Mouse (Mus musculus) heart, adult 11 months (tissue): ENCODE data around the gene Rnf20.
A peak's percentile ranks its signal among the peaks of the same experiment; 100 is the strongest.

Experiments
- DNase-seq: peaks from one replicate; pipeline ENCODE4 v3.0.0; 2022

Gene Rnf20

DNA sequence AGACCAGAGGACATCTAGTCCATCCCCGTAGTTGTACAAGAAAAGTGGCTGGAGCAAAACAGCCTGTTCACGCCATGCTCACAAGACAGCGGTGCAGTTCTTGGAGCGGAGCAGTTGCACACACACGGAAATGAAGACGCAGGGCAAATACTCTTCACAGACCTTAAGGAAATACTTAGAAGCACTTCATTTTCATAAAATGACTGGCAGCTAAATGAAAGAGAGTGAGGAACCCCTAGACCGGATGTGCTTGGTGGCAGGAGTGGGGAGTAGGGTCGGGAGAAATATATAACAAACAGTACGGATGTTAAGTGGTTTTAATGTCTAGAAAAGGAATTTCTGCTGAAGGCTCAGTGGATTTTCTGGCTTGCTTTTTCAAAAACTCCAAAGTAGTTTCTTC is 29.9 kb downstream of the Rnf20 start:
- DNase-seq, result no peak

DNA sequence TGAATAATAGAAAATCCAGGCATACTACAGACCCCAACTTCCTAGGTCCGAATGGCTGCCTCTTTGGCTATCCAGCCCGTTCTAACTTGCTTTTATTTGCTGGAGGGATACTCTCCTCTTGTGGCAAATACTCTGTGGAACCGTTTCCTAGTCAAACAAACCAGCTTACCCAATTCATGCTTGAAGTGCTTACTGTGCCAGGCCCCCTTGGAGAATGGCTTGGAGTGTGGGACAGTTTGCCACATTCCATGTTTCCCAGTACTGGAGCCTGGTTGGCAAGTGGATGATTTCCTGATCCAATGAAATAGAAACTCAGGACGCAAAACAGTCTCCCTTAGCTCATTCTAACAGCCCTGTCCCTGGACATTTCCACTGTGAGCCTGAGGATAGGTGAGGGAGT is 30.4 kb downstream of the Rnf20 start:
- DNase-seq, result no peak

DNA sequence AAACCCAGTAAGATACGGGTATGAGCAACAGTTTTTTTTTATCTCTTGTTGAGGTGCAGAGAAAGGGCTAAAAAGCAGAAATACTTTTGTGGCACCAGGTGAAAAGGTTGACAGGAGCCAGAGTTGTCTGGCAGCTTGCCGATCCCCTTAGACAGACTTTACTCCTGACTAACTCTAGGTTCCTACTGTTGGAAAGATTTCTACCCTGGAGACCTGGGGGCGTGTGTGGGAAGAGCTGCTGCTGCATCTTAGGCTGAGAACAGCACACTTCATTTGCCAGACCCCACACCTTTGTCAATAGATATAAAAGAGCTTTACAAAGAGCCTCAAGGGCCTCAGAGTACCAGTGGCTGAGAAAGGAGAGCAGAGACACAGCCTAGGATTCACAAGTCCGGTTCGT is 33.0 kb downstream of the Rnf20 start:
- no peak for DNase-seq

DNA sequence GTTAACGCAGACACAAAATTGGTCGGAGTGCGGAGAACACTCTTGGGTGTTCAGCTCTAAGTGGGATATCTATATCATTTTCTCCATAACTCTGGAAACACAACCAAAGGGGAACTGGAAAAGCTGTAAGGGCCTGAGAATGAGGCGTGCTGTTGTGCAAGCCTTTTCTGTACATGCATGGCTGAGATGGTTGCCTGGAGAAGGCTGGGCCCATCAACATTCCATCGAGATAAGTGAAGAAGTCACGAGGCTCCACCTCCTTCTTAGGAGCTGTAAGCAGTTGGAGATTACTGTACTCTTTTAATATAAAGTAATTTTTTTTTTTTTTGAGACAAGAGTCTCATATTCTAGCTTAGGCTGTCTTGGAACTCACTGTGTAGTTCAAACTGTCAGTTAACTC is 44.3 kb downstream of the Rnf20 start:
- DNase-seq, result no peak

DNA sequence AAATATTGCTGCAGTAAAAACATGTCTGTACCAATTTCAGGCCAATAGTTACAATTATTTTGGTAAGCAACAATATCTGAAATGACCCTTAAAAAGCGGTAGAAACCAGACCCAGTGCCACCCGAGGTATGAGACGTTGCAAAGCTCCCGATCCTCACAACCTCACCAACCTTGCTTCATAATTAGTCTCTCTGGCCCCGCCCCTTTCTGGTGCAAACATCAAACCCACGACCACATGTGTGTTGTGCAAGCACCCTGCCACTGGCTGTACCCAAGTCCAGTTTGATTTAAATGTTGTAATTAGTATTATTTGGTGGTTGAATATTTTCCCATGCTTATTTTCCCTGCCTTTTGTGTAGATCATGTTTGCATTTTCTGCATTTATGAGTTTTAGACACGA is 45.0 kb downstream of the Rnf20 start:
- peak; percentile 49 for DNase-seq

DNA sequence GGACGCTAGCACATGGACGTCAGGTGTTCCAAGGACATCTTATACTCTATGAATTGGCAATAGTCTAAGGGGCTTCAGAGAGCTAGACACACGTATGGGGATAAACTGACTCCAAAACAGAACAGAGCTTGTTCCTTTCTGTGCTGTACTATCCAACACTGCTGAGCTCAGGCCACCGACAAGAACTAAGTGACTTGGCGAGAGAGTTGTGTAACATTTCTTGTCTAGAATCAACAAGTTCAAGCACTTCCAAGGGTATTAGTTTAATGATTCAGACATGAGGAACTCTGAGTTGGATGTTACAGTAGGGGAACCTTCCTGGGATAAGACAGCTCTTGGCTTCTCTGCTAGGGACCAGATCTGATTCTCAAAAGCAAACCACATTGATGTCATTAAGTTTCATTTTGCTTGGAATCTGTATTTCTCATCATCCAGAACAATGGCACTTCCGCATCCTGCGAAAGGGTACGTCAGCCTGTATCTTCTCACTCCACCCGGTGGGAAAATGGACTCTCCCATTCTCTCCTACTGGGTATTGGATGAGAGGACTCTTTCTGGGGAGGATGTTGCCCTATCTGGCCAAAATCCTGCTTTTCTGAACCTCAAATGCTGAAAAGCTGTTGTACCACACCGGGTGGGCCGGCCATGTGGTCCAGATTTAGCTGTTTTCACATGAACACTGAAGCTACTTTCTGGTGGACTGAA is 48.5 kb downstream of the Rnf20 start:
- DNase-seq, result peak; percentile 81

DNA sequence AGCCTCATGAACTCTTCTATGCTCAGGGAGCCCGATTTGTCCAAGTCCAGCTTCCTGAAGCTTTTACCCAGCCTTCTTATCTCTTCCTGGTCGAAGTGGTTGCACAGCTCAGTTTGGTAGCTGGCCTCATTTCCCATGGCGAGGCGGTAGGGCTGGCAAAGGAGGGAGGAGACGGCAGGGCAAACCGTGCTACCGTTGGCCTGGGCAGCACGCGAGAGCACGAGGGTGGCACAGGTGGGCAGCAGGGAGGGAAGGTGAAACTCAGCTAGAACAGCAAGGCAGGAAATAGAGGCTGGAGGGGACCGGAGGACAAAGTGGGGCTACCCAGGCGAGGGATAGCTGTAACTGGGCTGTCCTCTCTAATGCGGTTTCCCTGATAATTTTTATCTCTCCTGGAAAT is 50.0 kb downstream of the Rnf20 start, which contains the start of gene Ppp3r2:
Ppp3r2 (minus strand) TSS at position 213 of the 400 bp plus-strand sequence.
- DNase-seq, result peak; percentile 81

DNA sequence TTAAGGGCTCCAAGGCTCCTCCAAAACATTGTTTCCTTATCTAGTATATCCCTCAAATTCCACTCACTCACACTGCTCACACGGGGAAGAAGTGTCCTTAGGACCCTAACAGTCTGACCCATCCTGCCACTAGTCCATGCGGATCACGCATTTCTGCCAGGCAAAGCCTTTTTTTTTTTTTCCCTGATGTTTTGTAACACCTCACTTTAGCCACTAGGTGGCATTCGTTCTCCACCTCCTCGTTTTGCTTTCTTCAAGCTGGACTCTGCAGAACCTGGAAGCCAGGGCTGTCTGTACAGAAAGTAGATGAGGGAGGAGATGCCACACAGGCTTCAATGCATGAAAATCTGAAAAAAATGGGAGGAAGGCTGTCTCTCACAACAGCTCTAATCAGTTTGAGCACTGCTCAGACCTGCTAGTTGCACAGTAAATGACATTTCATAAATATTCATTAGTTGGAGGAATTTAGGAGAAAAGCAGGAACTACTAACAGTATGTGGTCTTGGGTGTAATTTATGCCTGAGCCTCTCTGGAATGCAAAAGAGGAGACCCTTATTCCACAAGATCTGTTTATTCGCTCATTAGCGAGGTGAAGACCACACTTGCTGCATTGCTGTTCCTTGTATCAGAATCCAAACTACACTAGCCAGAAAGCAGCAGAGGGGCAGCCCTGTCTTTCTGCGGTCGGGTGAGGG is 56.9 kb downstream of the Rnf20 start:
- DNase-seq, result peak; percentile 68

DNA sequence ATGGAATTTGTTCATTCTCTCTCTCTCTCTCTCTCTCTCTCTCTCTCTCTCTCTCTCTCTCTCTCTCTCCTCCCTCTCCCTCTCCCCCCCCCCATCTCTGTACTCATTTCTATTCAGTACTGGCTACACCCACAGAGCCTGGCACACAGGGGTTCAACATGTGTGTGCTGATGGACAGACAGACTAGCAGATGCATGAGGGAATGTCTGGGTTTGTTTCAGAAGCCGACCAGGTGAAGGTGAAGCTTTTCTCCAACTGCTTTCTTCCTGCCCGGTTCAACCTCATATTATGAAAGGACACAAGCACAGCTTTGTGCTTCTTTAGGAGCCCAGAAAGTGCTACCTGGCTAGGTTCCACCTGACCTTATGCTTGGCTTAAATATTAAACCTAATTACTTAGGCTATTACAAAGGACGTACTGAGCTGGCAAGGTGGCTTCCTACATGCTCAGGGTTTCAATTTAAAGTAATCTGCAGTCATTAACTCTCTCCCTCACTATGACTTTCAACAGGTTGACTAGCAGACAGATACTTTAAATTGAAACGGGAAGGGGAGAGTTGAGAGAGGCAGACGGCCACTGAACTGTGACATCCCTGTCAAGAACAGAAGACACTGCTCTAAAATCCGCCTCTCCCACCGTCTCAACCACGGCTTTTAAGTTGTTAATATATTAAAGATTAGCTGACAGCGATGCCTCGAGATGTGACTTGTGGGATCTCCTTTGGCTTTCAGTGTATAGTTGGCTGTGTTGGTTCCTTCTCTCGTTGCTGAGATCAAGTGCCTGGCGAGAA is 59.8 kb downstream of the Rnf20 start:
- peak; percentile 40 for DNase-seq
